Mouse (Mus musculus): ENCODE data around the gene Nufip2.

DNA sequence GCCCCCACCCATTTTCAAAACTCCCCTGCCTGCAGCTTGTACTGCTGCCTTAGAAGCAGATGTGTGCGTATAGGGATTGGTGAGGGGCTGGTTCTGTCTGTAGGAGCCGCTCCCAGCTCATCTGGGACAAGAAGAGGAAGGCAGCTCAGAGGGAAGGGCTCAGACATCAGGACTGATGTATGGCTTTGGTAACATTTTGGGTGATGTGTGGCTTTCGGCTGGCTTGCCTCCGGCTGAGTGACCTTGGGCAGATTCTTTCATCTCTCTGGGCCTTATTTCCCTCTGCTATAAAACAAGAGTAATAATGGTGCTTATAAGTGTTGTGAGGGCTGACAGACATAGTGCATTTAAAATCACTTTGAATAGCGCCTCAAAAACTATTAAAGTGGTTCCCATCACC, 103.6 kb downstream of the Nufip2 start:
- TF ChIP-seq CTCF (IDR thresholded peaks at IDR 0.05) (no peak), POLR2A (IDR thresholded peaks at IDR 0.05; ENCODE audit: insufficient read depth, low read depth, low read length) (no peak), EP300 (IDR thresholded peaks at IDR 0.05; ENCODE audit: insufficient read depth, low read depth, low read length) (no peak)
